Comparison of ENCODE assay signal across 7 mouse cellular contexts in genomic region chr3:105450641-105451470, GRCm38 (mm10). TPM values are rescaled to one million over a fixed set of nuclear protein-coding genes. Genes with fewer than 3 reads are reported as not detected.
DNase-seq lines count a peak whose midpoint lies in the region; ATAC-seq and TF ChIP-seq lines count a peak whose summit lies in the region.

No protein-coding gene starts in this region.

- H3K4me1 ChIP-seq in intestine, postnatal 0 days (replicated peaks; ENCODE audit: control insufficient read depth, insufficient read depth, low read length) = peaks cover 4% of the 10 kb centered on the region; the same call in 1 of the 2 replicates

- DNase-seq in adrenal gland, postnatal 14 days = peak; percentile 33
- peak; percentile 86 to 87 for DNase-seq in cerebellum, postnatal 10 days
- DNase-seq in frontal cortex, postnatal 36 days (ENCODE audit: low spot score in 2 of 2) = peak; percentile 49 to 68
- peak; percentile 42 for DNase-seq in left cerebral cortex, postnatal 36 days (ENCODE audit: low spot score in 2 of 2)
- DNase-seq in neural tube, embryonic 10.5 days (ENCODE audit: extremely low spot score, low spot score) = peak; percentile 59

- no peaks in the 10 kb centered on the region for H3K9me3 ChIP-seq in intestine, postnatal 0 days (ENCODE audit: control insufficient read depth)

- no peaks in the 10 kb centered on the region for H3K36me3 ChIP-seq in intestine, postnatal 0 days (ENCODE audit: control insufficient read depth, insufficient read depth)

- peak overlapping the region; percentile 62 for H3K4me3 ChIP-seq in intestine, postnatal 0 days (ENCODE audit: low read depth, low read length)

- ATAC-seq in intestine, postnatal 0 days = no peak
- no peak for ATAC-seq in CD4-positive, CD25-positive, alpha-beta regulatory T cell, adult 4 months

- H3K4me2 ChIP-seq in intestine, postnatal 0 days (replicated peaks; ENCODE audit: low read depth) = peak overlapping the region; percentile 97

- intact Hi-C loops in left cerebral cortex, postnatal 36 days (cut with DNase I) = loop anchor here (5.0 kb wide), 3 partner anchors 76 to 216 kb away; no protein-coding TSS in a partner anchor

- no peak overlapping the region for H3K9ac ChIP-seq in intestine, postnatal 0 days (ENCODE audit: low read depth, low read length)

- H3K27me3 ChIP-seq in intestine, postnatal 0 days (replicated peaks; ENCODE audit: control insufficient read depth, insufficient read depth, low read length) = peaks cover 42% of the 10 kb centered on the region

- TF ChIP-seq CTCF in intestine, postnatal 0 days (IDR thresholded peaks at IDR 0.05; ENCODE audit: low read depth) = peak; percentile 48

- no peak overlapping the region for H3K27ac ChIP-seq in intestine, postnatal 0 days (ENCODE audit: low read depth, low read length)

- WGBS in intestine, postnatal 0 days = 2% methylated on average over 22 of the region's 22 CpGs

RNA-seq across cellular contexts. Expression of gene Kcnd3, which starts 1.3 kb away (rescaled TPM):
- total RNA-seq in adrenal gland, postnatal 14 days (2021) = 4.5 and 5.4 TPM in 2 replicates
- 1.1 TPM in 2 replicates for polyA plus RNA-seq in intestine, postnatal 0 days (2015; fragmentation: Nextera tagmentation; extraction: Ambion mirVana)
- total RNA-seq in left cerebral cortex, postnatal 36 days (2021) = 10 to 100 TPM; 40.5 to 63.4 TPM
- polyA plus RNA-seq in CD4-positive, CD25-positive, alpha-beta regulatory T cell, adult 4 months (2017; shearing (Covaris generic)) = under 1 TPM in 1 of 2 experiments, not detected in 1; 0.12 TPM

Comparison
In these comparisons a context has a peak if more than half of its experiments do, and no peak if none do; other contexts are left out.
1. DNase-seq: peak in every context shown above with its lines; median percentile 86 in cerebellum, postnatal 10 days; 59 in neural tube, embryonic 10.5 days; 58 in frontal cortex, postnatal 36 days; 42 in left cerebral cortex, postnatal 36 days; 33 in adrenal gland, postnatal 14 days.